Mouse (Mus musculus): ENCODE results near the gene Rpl29. TPM values are rescaled to one million over a fixed set of nuclear protein-coding genes. Genes with fewer than 3 reads are reported as not detected.

The Rpl29 gene
- polyA plus RNA-seq, 1 experiment from 2014 or later = 1,315 TPM

DNA sequence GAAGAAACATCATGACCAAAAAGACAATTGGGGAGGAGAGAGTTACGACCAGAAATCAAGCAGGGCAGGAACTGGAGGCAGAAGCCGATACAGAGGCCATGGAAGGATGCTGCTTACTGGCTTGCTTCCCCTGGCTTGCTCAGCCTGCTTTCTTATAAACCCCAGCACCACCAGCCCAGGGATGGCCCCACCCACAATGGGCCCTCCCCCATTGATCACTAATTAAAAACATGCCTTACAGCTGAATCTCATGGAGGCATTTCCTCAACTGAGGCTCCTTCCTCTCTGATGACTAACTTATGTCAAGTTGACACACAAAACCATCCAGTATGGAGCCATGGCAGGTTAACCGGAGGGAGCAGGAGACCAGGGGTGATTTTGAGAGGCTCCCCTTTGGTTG is 29.4 kb upstream of the Rpl29 start:
- no peaks in the 10 kb centered on the region for H3K27me3 ChIP-seq (replicated peaks; ENCODE audit: control insufficient read depth, insufficient read depth, low read length)
- no peak for DNase-seq (ENCODE audit: low spot score)
- no peaks in the 10 kb centered on the region for H3K36me3 ChIP-seq (ENCODE audit: control insufficient read depth, insufficient read depth, low read length)
- no peaks in the 10 kb centered on the region for H3K9me3 ChIP-seq (ENCODE audit: control insufficient read depth, low read length)
- no peak overlapping the region for H3K4me3 ChIP-seq (ENCODE audit: low read depth, low read length)
- 82% methylated on average over 3 of the region's 3 CpGs for WGBS
- ATAC-seq (replicated peaks; ENCODE audit: low FRiP score, low TSS enrichment, low read depth) = no peak
- peaks cover 6% of the 10 kb centered on the region; the same call in 1 of the 2 replicates for H3K4me1 ChIP-seq (replicated peaks; ENCODE audit: control insufficient read depth, insufficient read depth, low read length)
- H3K9ac ChIP-seq (ENCODE audit: low read length) = no peak overlapping the region
- no peak overlapping the region for H3K27ac ChIP-seq (ENCODE audit: low read depth)
- no peak overlapping the region for H3K4me2 ChIP-seq (ENCODE audit: low read length)

DNA sequence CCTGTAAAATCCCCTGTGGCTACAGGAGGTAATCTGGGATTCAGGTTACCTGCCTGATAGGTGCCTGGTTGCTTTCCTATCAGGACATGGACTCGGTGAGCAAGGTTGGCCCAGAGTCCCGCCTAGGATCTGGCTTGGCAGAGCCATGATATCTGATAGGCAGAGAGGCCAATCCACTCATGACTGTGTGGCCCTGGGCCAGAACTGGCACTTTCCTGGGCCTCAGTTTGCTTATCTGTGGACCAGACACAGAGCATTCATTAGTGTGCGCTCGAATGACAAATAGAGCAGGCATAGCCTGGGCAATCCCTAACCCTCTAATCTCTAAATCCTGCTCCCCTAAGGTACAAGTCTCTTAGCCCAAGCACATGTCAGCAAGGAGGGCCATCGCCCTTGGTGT is 27.1 kb upstream of the Rpl29 start:
- WGBS = 81% methylated on average over 5 of the region's 5 CpGs
- no peak overlapping the region for H3K27ac ChIP-seq (ENCODE audit: low read depth)
- H3K36me3 ChIP-seq (ENCODE audit: control insufficient read depth, insufficient read depth, low read length) = no peaks in the 10 kb centered on the region
- H3K4me3 ChIP-seq (ENCODE audit: low read depth, low read length) = no peak overlapping the region
- no peaks in the 10 kb centered on the region for H3K9me3 ChIP-seq (ENCODE audit: control insufficient read depth, low read length)
- H3K27me3 ChIP-seq (replicated peaks; ENCODE audit: control insufficient read depth, insufficient read depth, low read length) = no peaks in the 10 kb centered on the region
- ATAC-seq (replicated peaks; ENCODE audit: low FRiP score, low TSS enrichment, low read depth) (no peak), DNase-seq (ENCODE audit: low spot score) (no peak)
- no peaks in the 10 kb centered on the region for H3K4me1 ChIP-seq (replicated peaks; ENCODE audit: control insufficient read depth, insufficient read depth, low read length)
- H3K9ac ChIP-seq (ENCODE audit: low read length) = no peak overlapping the region
- H3K4me2 ChIP-seq (ENCODE audit: low read length) = no peak overlapping the region

DNA sequence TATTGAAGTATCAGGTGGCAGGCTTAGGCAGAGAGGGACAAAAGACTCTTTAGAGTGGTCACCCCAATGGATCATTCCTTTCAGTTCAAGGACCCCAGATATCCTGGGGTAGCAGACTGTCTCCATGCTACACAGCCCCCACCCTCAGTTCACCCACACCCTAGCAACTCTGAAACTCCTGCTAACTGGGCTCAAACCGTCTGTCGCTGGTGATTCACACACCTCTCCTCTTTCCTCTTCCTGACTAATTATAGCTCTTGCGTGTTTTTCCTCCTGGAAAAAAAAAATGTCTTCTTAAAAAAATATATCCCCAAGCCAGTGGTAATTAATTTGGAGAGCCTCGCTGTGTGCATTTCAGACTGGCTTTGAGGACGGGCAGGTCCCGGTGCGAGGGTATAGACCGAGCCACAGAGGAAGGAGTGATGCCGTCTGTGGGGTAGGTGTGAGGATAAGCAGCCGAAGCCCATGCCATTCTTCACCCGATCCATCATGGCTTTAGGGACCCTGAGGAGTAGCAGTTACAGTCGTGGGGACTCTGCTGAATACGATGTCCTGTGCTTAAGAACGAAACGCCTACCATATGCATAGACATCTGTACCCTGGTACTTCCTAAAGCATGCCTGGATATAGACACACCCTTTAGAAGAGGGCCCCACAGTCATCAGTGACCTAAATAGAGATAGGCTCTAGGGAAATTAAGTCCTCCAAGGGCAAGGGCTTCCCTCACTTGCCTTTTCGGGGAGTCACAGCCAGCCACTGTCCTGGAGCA is 26.5 kb upstream of the Rpl29 start:
- Histone ChIP-seq H3K4me2 (ENCODE audit: low read length) (no peak overlapping the region), H3K9ac (ENCODE audit: low read length) (no peak overlapping the region), H3K4me1 (replicated peaks; ENCODE audit: control insufficient read depth, insufficient read depth, low read length) (no peaks in the 10 kb centered on the region), H3K36me3 (ENCODE audit: control insufficient read depth, insufficient read depth, low read length) (no peaks in the 10 kb centered on the region), H3K9me3 (ENCODE audit: control insufficient read depth, low read length) (no peaks in the 10 kb centered on the region), H3K27me3 (replicated peaks; ENCODE audit: control insufficient read depth, insufficient read depth, low read length) (no peaks in the 10 kb centered on the region), H3K4me3 (ENCODE audit: low read depth, low read length) (no peak overlapping the region), H3K27ac (ENCODE audit: low read depth) (no peak overlapping the region)
- DNase-seq (ENCODE audit: low spot score) (no peak), ATAC-seq (replicated peaks; ENCODE audit: low FRiP score, low TSS enrichment, low read depth) (no peak)
- WGBS = 78% methylated on average over 16 of the region's 16 CpGs

DNA sequence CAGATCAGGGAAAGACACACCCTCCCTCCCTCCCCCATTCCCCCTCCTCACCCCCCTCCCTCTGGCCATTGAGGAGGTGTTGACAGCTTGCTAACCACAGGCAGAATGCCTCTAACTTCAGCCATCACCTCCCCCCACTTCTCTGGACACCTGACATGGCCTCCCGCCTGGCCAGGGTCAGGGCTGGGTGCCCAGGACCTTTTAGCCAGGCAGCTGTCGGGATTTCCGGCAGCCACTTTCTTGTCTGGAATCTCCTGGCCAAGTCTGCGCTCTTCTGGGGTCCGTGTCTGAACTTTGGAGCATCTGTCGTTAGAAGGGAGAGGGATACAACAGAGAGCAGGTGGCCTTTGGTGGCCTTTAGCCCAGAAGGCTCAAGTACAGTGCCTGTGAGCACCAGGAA is 24.0 kb upstream of the Rpl29 start:
- Histone ChIP-seq H3K4me2 (ENCODE audit: low read length) (no peak overlapping the region), H3K27ac (ENCODE audit: low read depth) (no peak overlapping the region), H3K27me3 (replicated peaks; ENCODE audit: control insufficient read depth, insufficient read depth, low read length) (no peaks in the 10 kb centered on the region), H3K4me3 (ENCODE audit: low read depth, low read length) (no peak overlapping the region), H3K9me3 (ENCODE audit: control insufficient read depth, low read length) (peaks cover 3% of the 10 kb centered on the region; the same call in 1 of the 2 replicates), H3K36me3 (ENCODE audit: control insufficient read depth, insufficient read depth, low read length) (no peaks in the 10 kb centered on the region), H3K9ac (ENCODE audit: low read length) (no peak overlapping the region), H3K4me1 (replicated peaks; ENCODE audit: control insufficient read depth, insufficient read depth, low read length) (no peaks in the 10 kb centered on the region)
- 27% methylated on average over 6 of the region's 6 CpGs for WGBS
- no peak for DNase-seq (ENCODE audit: low spot score)
- no peak for ATAC-seq (replicated peaks; ENCODE audit: low FRiP score, low TSS enrichment, low read depth)

DNA sequence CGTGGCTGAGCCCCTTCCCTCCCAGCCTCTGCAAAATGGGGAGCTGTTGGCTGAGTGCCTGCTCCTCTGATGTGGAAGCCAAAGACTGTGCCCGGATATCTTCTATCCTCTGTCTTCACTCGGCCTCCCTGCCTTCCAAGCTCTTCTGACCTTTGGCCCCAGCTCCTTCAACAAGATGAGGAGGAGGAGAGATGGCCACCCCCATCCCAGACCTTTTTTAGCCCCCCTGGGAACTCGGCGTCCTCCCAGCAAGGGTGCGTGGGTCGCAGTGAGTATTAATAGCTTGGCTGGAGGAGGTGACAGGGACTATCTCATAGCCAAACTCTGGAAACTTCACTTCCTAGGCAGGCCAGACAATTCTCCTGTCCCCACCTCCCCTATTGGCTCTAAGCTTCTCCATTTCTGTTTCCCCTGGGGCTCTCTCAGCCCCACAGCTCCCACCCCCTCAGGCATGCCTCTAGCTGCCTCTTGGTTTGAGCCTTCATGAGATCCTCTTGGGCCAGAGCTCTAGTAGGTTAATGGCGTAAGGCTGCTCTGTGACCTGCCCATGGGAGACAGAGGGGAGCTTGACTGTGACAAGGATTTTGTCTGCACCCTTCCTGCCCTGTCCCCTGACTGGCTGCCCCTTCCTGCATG is 22.7 kb upstream of the Rpl29 start:
- Histone ChIP-seq H3K27me3 (replicated peaks; ENCODE audit: control insufficient read depth, insufficient read depth, low read length) (no peaks in the 10 kb centered on the region), H3K36me3 (ENCODE audit: control insufficient read depth, insufficient read depth, low read length) (no peaks in the 10 kb centered on the region), H3K27ac (ENCODE audit: low read depth) (no peak overlapping the region), H3K4me3 (ENCODE audit: low read depth, low read length) (no peak overlapping the region), H3K9me3 (ENCODE audit: control insufficient read depth, low read length) (peaks cover 3% of the 10 kb centered on the region; the same call in 1 of the 2 replicates), H3K4me2 (ENCODE audit: low read length) (no peak overlapping the region), H3K4me1 (replicated peaks; ENCODE audit: control insufficient read depth, insufficient read depth, low read length) (peaks cover 3% of the 10 kb centered on the region; the same call in 1 of the 2 replicates), H3K9ac (ENCODE audit: low read length) (no peak overlapping the region)
- 46% methylated on average over 8 of the region's 8 CpGs for WGBS
- DNase-seq (ENCODE audit: low spot score) (no peak), ATAC-seq (replicated peaks; ENCODE audit: low FRiP score, low TSS enrichment, low read depth) (0 out of 2 replicates have a peak, but pooled peaks have one; percentile 14)

DNA sequence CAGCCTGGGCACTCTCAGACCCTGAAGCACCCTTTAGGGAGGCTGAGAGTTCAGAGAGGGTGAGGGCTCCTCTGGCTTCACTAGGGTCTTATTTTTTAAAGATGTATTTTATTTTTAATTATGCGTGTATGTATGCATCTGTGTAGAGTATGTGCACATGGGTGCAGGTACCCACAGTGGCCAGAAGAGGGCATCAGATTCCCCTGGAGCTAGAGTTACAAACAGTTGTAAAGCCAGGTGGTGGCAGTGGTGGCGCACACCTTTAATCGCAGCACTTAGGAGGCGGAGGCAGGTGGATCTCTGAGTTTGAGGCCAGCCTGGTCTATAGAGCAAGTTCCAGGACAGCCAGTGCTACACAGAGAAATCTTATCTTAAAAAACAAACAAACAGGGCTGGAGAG is 20.2 kb upstream of the Rpl29 start:
- H3K36me3 ChIP-seq (ENCODE audit: control insufficient read depth, insufficient read depth, low read length) = no peaks in the 10 kb centered on the region
- no peak overlapping the region for H3K27ac ChIP-seq (ENCODE audit: low read depth)
- no peak overlapping the region for H3K9ac ChIP-seq (ENCODE audit: low read length)
- WGBS = 99% methylated on average over 4 of the region's 4 CpGs
- no peak overlapping the region for H3K4me3 ChIP-seq (ENCODE audit: low read depth, low read length)
- no peaks in the 10 kb centered on the region for H3K27me3 ChIP-seq (replicated peaks; ENCODE audit: control insufficient read depth, insufficient read depth, low read length)
- peaks cover 3% of the 10 kb centered on the region; the same call in 1 of the 2 replicates for H3K9me3 ChIP-seq (ENCODE audit: control insufficient read depth, low read length)
- peaks cover 3% of the 10 kb centered on the region; the same call in 1 of the 2 replicates for H3K4me1 ChIP-seq (replicated peaks; ENCODE audit: control insufficient read depth, insufficient read depth, low read length)
- no peak overlapping the region for H3K4me2 ChIP-seq (ENCODE audit: low read length)
- DNase-seq (ENCODE audit: low spot score) (no peak), ATAC-seq (replicated peaks; ENCODE audit: low FRiP score, low TSS enrichment, low read depth) (no peak)

DNA sequence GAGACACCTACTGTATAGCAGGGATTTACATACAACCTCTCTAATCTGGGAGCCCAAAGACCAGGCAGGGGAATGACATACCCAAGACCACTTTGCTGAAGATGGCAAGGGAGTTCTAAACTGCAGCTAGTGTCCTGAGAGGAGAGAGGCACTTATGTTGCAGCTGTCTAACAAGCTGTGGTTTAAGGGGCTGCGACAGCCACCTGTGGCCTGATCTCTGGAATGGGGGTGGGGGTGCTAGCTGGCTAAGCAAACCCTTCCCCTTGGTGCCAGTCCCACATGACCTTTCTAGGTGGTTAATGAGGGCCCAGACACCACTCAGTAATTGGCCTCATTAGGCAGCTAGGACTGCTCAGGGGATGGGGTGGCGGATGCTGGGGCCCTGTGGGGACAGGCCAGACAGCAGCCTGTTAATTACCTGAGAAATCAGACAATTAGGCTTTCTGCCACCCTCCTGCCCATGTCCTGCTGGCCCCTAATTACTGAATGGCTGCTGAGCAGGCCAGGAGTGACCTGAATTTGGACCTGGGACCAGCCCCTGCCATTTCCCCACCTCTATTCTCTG is 19.1 kb upstream of the Rpl29 start:
- DNase-seq (ENCODE audit: low spot score) (no peak), ATAC-seq (replicated peaks; ENCODE audit: low FRiP score, low TSS enrichment, low read depth) (no peak)
- 82% methylated on average over 2 of the region's 2 CpGs for WGBS
- Histone ChIP-seq H3K27me3 (replicated peaks; ENCODE audit: control insufficient read depth, insufficient read depth, low read length) (no peaks in the 10 kb centered on the region), H3K4me3 (ENCODE audit: low read depth, low read length) (no peak overlapping the region), H3K4me2 (ENCODE audit: low read length) (no peak overlapping the region), H3K9ac (ENCODE audit: low read length) (no peak overlapping the region), H3K36me3 (ENCODE audit: control insufficient read depth, insufficient read depth, low read length) (no peaks in the 10 kb centered on the region), H3K27ac (ENCODE audit: low read depth) (no peak overlapping the region), H3K4me1 (replicated peaks; ENCODE audit: control insufficient read depth, insufficient read depth, low read length) (peaks cover 3% of the 10 kb centered on the region; the same call in 1 of the 2 replicates), H3K9me3 (ENCODE audit: control insufficient read depth, low read length) (peaks cover 3% of the 10 kb centered on the region; the same call in 1 of the 2 replicates)

DNA sequence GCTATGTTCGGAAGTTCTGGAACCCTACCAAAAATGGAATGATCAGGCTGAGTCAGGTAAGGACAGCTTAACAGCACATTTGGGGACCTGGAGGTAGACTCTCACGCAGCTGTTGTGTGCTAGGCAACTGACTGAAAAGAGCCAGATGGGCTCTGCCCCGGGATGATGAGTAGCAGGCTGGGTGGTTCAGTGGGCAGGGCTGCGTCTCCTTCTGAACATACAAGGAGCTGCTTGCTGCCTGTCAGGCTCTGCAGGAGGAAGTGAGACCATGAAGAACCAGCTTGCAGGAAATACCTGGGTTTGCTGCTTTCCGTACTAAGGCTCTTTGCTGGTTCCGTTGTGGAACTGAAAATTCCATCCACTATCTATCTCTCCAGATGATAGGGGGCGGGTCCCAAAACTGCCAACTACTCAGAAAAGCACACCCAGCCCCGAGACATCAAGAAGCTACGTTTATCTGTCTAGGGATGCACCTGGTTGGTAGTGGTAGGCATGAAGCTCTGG is 18.1 kb upstream of the Rpl29 start:
- H3K9ac ChIP-seq (ENCODE audit: low read length) = no peak overlapping the region
- H3K9me3 ChIP-seq (ENCODE audit: control insufficient read depth, low read length) = peaks cover 3% of the 10 kb centered on the region; the same call in 1 of the 2 replicates
- ATAC-seq (replicated peaks; ENCODE audit: low FRiP score, low TSS enrichment, low read depth) (no peak), DNase-seq (ENCODE audit: low spot score) (no peak)
- WGBS = 56% methylated on average over 9 of the region's 9 CpGs
- no peaks in the 10 kb centered on the region for H3K36me3 ChIP-seq (ENCODE audit: control insufficient read depth, insufficient read depth, low read length)
- no peak overlapping the region for H3K27ac ChIP-seq (ENCODE audit: low read depth)
- H3K4me1 ChIP-seq (replicated peaks; ENCODE audit: control insufficient read depth, insufficient read depth, low read length) = peaks cover 3% of the 10 kb centered on the region; the same call in 1 of the 2 replicates
- no peak overlapping the region for H3K4me3 ChIP-seq (ENCODE audit: low read depth, low read length)
- H3K4me2 ChIP-seq (ENCODE audit: low read length) = no peak overlapping the region
- H3K27me3 ChIP-seq (replicated peaks; ENCODE audit: control insufficient read depth, insufficient read depth, low read length) = no peaks in the 10 kb centered on the region
